Mouse (Mus musculus): ENCODE results near the gene Trpv4. TPM values are rescaled to one million over a fixed set of nuclear protein-coding genes. Genes with fewer than 3 reads are reported as not detected.

Trpv4 gene
- polyA plus RNA-seq, 1 experiment: 1.3 TPM

GRCm38 (mm10) chr5:114647211-114647974 lies 10.8 kb downstream of the Trpv4 start:
- peak overlapping the region; percentile 29 for H3K4me3 ChIP-seq (replicated peaks; ENCODE audit: control insufficient read depth, low read depth, low read length)
- TF ChIP-seq CTCF (IDR thresholded peaks at IDR 0.05; ENCODE audit: control insufficient read depth, insufficient read depth, low read length): no peak
- TF ChIP-seq POLR2A (IDR thresholded peaks at IDR 0.05; ENCODE audit: borderline replicate concordance, control insufficient read depth, low read depth, low read length): no peak
- 5% methylated on average over 27 of the region's 27 CpGs for WGBS

DNA sequence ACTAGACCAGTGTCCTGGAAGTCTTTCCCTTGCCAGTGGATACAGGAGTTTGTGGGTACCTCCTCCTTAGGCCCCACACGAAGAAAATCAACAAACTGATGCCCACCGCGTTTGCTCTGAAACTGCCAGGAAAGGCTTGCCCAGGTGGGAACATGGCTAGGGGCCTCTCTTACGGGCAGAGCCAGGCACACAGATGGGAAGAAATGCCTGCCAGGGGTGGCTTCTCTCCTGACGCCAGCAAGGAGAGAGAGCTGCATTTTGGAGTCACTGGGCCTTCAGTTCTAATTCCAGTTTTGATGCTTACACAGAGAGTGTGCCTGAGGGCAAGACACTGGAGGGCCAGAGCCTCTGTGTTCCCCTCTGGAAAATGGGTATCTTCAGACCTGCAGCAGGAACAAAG lies 12.3 kb downstream of the Trpv4 start:
- WGBS: 85% methylated on average over 5 of the region's 5 CpGs
- Histone ChIP-seq H3K4me3 (replicated peaks; ENCODE audit: control insufficient read depth, low read depth, low read length) (no peak overlapping the region), H3K27ac (ENCODE audit: control insufficient read depth, insufficient read depth, low read depth, low read length, poor library complexity) (no peak overlapping the region), H3K4me1 (ENCODE audit: control insufficient read depth, insufficient read depth, low read length) (no peaks in the 10 kb centered on the region; the same call in 1 of the 2 replicates)
- TF ChIP-seq CTCF (IDR thresholded peaks at IDR 0.05; ENCODE audit: control insufficient read depth, insufficient read depth, low read length) (no peak), POLR2A (IDR thresholded peaks at IDR 0.05; ENCODE audit: borderline replicate concordance, control insufficient read depth, low read depth, low read length) (no peak)

More at GRCm38 (mm10) chr5:114647211-114647974, 10.8 kb downstream of the Trpv4 start:
- no peaks in the 10 kb centered on the region; the same call in 1 of the 2 replicates for H3K4me1 ChIP-seq (ENCODE audit: control insufficient read depth, insufficient read depth, low read length)
- no peak overlapping the region for H3K27ac ChIP-seq (ENCODE audit: control insufficient read depth, insufficient read depth, low read depth, low read length, poor library complexity)

GRCm38 (mm10) chr5:114644918-114645317 lies 13.3 kb downstream of the Trpv4 start:
- no peak overlapping the region for H3K4me3 ChIP-seq (replicated peaks; ENCODE audit: control insufficient read depth, low read depth, low read length)
- WGBS: 19% methylated on average over 6 of the region's 6 CpGs
- no peak for TF ChIP-seq CTCF (IDR thresholded peaks at IDR 0.05; ENCODE audit: control insufficient read depth, insufficient read depth, low read length)
- no peak for TF ChIP-seq POLR2A (IDR thresholded peaks at IDR 0.05; ENCODE audit: borderline replicate concordance, control insufficient read depth, low read depth, low read length)
- no peaks in the 10 kb centered on the region; the same call in 1 of the 2 replicates for H3K4me1 ChIP-seq (ENCODE audit: control insufficient read depth, insufficient read depth, low read length)
- H3K27ac ChIP-seq (ENCODE audit: control insufficient read depth, insufficient read depth, low read depth, low read length, poor library complexity): no peak overlapping the region

- no peak overlapping the region for H3K4me3 ChIP-seq (replicated peaks; ENCODE audit: control insufficient read depth, low read depth, low read length)
- H3K4me1 ChIP-seq (ENCODE audit: control insufficient read depth, insufficient read depth, low read length): no peaks in the 10 kb centered on the region; the same call in 1 of the 2 replicates
- TF ChIP-seq POLR2A (IDR thresholded peaks at IDR 0.05; ENCODE audit: borderline replicate concordance, control insufficient read depth, low read depth, low read length) (no peak), CTCF (IDR thresholded peaks at IDR 0.05; ENCODE audit: control insufficient read depth, insufficient read depth, low read length) (no peak)
- no peak overlapping the region for H3K27ac ChIP-seq (ENCODE audit: control insufficient read depth, insufficient read depth, low read depth, low read length, poor library complexity)
- WGBS: 60% methylated on average over 10 of the region's 10 CpGs
Measured at GRCm38 (mm10) chr5:114640809-114641208, 17.4 kb downstream of the Trpv4 start.

GRCm38 (mm10) chr5:114639645-114639957 lies 18.6 kb downstream of the Trpv4 start:
- H3K27ac ChIP-seq (ENCODE audit: control insufficient read depth, insufficient read depth, low read depth, low read length, poor library complexity): no peak overlapping the region
- no peak overlapping the region for H3K4me3 ChIP-seq (replicated peaks; ENCODE audit: control insufficient read depth, low read depth, low read length)
- TF ChIP-seq CTCF (IDR thresholded peaks at IDR 0.05; ENCODE audit: control insufficient read depth, insufficient read depth, low read length) (no peak), POLR2A (IDR thresholded peaks at IDR 0.05; ENCODE audit: borderline replicate concordance, control insufficient read depth, low read depth, low read length) (no peak)
- no peaks in the 10 kb centered on the region; the same call in 1 of the 2 replicates for H3K4me1 ChIP-seq (ENCODE audit: control insufficient read depth, insufficient read depth, low read length)
- WGBS: 27% methylated on average over 7 of the region's 7 CpGs

GRCm38 (mm10) chr5:114638769-114639644 lies 19.2 kb downstream of the Trpv4 start:
- 11% methylated on average over 22 of the region's 22 CpGs for WGBS
- no peaks in the 10 kb centered on the region; the same call in 1 of the 2 replicates for H3K4me1 ChIP-seq (ENCODE audit: control insufficient read depth, insufficient read depth, low read length)
- peak overlapping the region; percentile 27 for H3K4me3 ChIP-seq (replicated peaks; ENCODE audit: control insufficient read depth, low read depth, low read length)
- TF ChIP-seq POLR2A (IDR thresholded peaks at IDR 0.05; ENCODE audit: borderline replicate concordance, control insufficient read depth, low read depth, low read length) (no peak), CTCF (IDR thresholded peaks at IDR 0.05; ENCODE audit: control insufficient read depth, insufficient read depth, low read length) (peak; percentile 91)
- no peak overlapping the region for H3K27ac ChIP-seq (ENCODE audit: control insufficient read depth, insufficient read depth, low read depth, low read length, poor library complexity)

GRCm38 (mm10) chr5:114636091-114636490 lies 22.1 kb downstream of the Trpv4 start:
- H3K27ac ChIP-seq (ENCODE audit: control insufficient read depth, insufficient read depth, low read depth, low read length, poor library complexity): no peak overlapping the region
- no peaks in the 10 kb centered on the region; the same call in 1 of the 2 replicates for H3K4me1 ChIP-seq (ENCODE audit: control insufficient read depth, insufficient read depth, low read length)
- no peak for TF ChIP-seq CTCF (IDR thresholded peaks at IDR 0.05; ENCODE audit: control insufficient read depth, insufficient read depth, low read length)
- 82% methylated on average over 25 of the region's 25 CpGs for WGBS
- no peak overlapping the region for H3K4me3 ChIP-seq (replicated peaks; ENCODE audit: control insufficient read depth, low read depth, low read length)

DNA sequence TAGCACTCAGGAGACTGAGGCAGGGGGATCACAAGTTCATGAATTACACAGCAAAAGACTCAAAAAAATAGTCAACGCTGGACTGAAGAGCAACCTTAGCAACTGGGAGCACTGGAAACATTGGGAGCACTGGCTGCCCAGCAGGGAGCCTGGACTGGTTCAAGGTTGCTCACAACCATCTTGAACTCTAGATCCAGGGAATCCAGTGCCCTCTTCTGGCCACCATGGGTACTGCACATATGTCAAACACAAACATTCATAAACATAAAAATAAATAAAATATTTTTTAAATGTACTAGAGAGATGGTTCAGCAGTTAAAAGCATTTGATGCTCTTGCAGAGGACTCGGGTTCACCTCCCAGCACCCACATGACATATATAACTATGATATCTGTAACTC lies 26.9 kb downstream of the Trpv4 start:
- Histone ChIP-seq H3K4me3 (replicated peaks; ENCODE audit: control insufficient read depth, low read depth, low read length) (no peak overlapping the region), H3K27ac (ENCODE audit: control insufficient read depth, insufficient read depth, low read depth, low read length, poor library complexity) (no peak overlapping the region), H3K4me1 (ENCODE audit: control insufficient read depth, insufficient read depth, low read length) (no peaks in the 10 kb centered on the region)
- TF ChIP-seq CTCF (IDR thresholded peaks at IDR 0.05; ENCODE audit: control insufficient read depth, insufficient read depth, low read length): peak; percentile 46; the same call in 1 of the 2 replicates
- TF ChIP-seq POLR2A (IDR thresholded peaks at IDR 0.05; ENCODE audit: borderline replicate concordance, control insufficient read depth, low read depth, low read length): no peak
- WGBS: 41% methylated on average over 2 of the region's 2 CpGs
